Mouse (Mus musculus) yolk sac, embryonic 10.5 days (tissue): ENCODE data around the gene Psmb5.
A peak's percentile ranks its signal among the peaks of the same experiment; 100 is the strongest.

ENCODE experiments used
- DNase-seq: peaks from one replicate; pipeline ENCODE4 v3.0.0-alpha.2; 2017; ENCODE audit warnings: low spot score

Psmb5 gene

GRCm38 (mm10) chr14:54617897-54618365 is at the start of gene Psmb5:
TSS of gene Psmb5 (minus strand) at chr14:54618022.
- DNase-seq = peak; percentile 92

GRCm38 (mm10) chr14:54664477-54665222 is 46.8 kb upstream of the Psmb5 start:
- DNase-seq = no peak

GRCm38 (mm10) chr14:54660009-54660408 is 42.2 kb upstream of the Psmb5 start:
- DNase-seq = no peak

DNA sequence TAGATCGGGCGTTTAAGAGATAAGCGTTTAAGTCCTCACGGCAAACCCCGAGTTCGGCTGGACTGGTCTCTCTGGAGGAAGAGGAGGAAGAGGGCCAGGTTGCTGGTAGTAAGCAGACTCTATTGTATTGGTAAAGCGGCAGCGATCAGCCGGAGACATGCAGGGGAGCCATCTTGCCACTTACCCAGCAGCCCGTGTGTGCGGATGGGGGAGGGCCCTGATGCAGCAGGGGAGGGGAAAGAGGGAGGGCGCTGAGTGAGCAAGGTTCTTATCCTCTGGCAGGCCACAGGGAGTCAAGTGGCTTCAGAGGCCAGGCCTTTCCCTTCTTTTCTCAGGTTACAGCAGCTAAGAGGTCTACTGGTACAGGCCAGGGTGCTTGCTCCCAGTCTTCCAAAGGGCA is 35.7 kb upstream of the Psmb5 start:
- peak; percentile 94 for DNase-seq

GRCm38 (mm10) chr14:54652787-54653186 is 35.0 kb upstream of the Psmb5 start:
- DNase-seq = peak; percentile 20

GRCm38 (mm10) chr14:54651556-54651955 is 33.7 kb upstream of the Psmb5 start:
- DNase-seq = no peak

DNA sequence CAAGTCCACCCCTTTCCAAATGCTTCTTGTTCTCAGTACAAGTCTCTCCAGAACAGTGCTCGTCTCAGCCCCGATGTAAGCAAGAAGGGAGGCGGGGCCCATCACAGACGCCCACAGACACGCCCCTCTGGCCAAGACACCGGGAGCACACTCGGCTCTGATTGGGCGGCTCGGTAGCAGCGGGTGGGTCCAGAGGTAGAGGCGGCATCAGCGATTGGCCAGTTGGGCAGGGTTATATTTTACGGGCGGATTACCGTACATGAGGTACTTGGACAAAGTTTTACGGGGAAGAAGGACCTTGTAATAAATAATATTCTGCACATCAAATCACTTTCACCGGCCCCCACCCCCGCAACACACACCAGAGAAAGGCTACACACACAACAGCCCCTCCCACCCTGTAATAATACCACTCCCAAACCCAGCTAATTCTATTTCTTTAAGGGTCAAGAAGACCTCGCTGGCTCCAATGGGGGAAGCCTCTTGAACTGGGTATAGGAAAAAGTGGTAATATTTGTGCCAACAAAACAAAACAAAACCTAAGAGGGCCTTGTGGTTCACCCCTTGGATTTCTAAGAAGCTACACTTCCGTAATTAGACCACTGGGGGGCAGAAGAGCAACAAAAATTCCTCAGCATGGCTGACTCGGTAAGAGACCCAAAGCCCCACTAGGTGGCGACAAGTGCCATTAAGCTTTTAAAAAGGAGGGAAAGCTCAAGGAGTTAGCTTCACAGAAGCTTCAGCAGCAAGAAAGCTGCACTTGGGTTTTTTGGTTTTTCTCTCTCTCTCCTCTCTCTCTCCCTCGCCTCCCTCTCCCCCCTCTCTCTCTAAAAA is 33.0 kb upstream of the Psmb5 start:
- DNase-seq = peak; percentile 77

DNA sequence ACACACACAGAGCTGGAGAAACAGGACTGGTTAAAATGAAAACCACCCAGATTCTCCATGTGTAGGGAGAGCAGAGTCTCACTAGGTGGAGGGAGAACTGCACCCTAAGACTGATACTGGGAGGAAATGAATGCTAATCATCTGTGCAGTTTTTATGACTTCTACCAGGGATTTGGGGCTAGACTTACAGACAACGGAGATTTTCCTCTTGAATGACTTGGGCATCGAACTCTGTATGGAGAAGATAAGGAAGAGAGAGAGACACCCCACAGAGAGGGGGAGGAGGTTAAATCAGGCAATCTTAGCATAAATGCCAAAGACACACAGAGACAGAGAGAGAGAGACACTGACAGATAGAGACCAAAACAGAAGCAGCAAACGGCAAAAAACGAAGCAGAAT is 30.1 kb upstream of the Psmb5 start:
- no peak for DNase-seq

- no peak for DNase-seq
Observed at GRCm38 (mm10) chr14:54646898-54647636, 29.2 kb upstream of the Psmb5 start.

DNA sequence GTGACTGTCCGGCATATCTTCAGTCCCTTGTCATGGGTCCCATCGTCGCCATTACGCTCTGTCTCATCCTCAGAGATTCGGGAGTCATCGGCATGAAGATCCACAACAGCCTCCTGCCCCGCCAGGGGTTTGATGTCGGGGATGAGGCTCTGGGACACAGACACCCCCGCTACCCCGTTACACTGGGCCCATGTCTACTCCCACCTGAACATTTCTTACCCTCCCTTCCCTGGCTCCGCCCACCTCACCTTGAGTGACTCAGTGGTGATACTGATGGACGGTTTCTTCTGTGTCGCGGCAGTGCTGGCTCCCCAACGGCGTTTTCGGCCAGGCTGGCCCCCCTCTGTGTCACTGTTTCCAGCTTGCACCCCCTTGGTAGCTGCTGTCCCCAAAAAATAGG is 28.6 kb upstream of the Psmb5 start:
- no peak for DNase-seq

GRCm38 (mm10) chr14:54644294-54644693 is 26.5 kb upstream of the Psmb5 start:
- no peak for DNase-seq

DNA sequence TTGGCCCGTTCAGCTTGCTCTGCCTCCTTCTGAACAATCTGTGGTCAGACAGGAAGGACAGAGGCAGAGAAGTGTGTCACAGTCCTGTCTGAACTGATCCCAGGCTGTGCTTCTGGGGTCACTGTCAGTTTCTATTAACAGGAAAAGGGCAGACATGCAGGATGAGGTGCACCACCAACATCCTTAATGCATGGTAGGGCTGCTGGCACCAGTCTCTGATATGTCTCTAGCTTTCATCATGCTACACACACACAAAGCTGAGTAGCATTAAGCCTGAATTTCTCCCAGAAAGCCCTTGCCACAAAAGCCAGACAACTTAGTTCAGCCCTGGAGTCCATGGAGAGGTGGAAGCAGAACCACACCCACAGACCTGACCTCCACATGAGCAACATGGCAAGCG is 25.2 kb upstream of the Psmb5 start:
- no peak for DNase-seq

DNA sequence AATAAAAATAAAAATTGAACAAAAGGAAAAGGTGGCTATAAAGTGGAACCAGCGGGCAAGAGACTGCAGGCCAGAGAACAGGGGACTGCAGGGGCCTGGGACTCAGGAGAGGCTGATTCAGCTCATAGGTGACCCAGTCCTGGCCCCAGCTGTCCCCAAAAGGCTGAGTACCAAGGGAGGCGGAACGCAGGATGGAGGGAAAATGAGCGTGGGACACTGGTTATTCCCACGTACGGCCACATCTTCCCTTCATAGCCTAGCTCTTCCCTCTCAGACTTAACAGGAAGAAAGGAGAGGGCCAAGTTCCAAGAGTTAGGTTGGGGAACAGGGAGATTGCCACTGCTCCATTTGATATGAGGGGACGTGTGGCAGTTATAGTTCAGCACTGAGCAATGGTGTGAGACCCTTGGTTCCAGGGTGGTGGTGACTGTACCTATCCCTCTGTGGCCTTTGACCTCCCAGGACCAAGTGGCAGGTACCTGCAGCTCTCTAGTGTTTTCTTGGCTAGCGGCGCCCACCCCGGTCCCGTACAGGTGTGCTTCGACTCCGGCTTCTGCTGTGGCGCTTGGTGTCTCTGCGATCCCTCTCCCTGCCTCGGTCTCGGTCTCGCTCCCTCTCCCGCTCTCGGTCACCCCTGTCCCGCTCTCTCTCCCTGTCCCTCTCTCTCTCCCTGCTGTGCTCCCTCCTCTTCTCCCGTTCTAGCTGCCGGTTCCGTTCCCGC is 24.6 kb upstream of the Psmb5 start:
- no peak for DNase-seq

GRCm38 (mm10) chr14:54641305-54641969 is 23.6 kb upstream of the Psmb5 start, which contains the start of gene Cdh24:
TSS of gene Cdh24 (minus strand) at chr14:54641364.
- DNase-seq = peak; percentile 93

DNA sequence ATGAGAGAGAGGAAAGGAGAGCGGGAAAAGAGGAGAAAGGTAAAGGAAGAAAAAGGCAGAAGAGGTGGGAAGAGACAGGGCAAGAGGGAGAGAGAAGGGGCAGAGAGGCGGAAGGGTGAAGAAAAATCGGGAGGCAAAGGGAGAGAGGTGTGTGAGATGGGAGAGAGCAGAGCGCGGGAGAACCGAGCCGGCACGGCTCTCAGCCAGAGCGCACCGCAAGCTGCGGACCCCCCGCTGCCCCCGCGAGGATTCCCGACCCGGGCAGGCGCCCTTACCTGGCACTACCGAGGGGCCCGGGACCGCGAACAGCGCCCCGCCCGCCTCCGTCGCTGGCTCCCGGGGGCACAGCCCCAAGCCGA is 23.1 kb upstream of the Psmb5 start, which contains the start of gene Gm17606:
TSS of gene Gm17606 (plus strand) at position 7 of the 359 bp plus-strand sequence.
- DNase-seq = no peak

DNA sequence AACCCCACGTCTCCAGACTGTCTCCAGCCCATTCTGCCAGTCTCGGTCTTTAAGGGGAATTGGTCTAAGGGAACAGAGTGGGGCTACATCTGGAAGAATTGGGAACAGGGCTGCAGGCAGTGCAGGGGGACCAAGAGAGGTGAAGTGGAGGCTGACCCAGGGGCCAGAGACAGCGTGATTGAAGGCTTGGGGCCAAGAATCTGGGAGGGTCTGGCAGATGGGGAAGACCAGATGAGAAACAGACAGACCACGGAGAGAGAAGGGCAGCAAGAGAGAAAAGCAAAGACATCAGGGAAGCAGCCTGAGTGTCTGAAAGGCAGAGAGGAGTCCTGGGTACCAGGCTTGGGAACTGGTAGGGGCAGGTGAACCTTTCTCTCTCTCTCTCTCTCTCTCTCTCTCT is 22.3 kb upstream of the Psmb5 start:
- DNase-seq = no peak

GRCm38 (mm10) chr14:54638210-54638609 is 20.4 kb upstream of the Psmb5 start:
- DNase-seq = no peak

GRCm38 (mm10) chr14:54636954-54637353 is 19.1 kb upstream of the Psmb5 start:
- DNase-seq = no peak

- DNase-seq = no peak
Observed at GRCm38 (mm10) chr14:54634182-54634581, 16.4 kb upstream of the Psmb5 start.

DNA sequence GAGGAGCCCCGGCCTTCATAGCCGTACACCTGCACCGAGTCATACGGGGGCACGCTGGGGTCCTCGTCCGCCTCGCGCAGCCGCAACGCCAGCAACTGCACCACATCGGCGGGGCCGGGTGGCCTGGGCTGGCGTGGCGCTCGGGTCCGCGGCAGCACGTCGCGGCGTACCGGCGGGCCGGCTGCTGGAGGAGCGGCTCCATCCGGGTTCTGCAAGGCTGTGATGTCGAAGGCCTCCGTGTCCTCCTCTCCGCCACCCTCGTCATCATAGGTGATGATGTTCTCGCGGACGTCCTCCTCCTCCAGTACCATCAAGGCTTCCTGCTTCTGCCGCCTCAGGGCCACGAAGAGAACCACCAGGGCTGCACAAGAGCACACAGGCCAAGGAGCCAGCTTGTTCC is 14.4 kb upstream of the Psmb5 start:
- DNase-seq = no peak

DNA sequence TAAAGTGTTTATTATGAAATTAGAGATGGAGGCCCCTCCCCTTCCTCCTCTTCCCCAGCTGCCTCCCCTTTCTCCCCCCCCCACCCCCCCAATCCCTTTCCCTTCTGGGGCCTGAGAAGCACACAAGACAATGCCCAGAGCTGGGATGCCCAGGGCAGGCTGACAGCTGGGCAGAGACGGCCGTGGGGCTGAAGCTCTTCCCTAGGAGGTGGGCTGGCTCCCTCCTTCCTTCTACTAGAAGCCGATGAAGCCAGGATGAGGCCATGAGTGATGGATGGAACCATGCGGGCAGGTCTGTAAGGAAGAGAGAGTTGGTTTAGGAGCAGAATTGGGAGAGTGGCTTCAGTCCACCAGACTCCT is 13.4 kb upstream of the Psmb5 start:
- DNase-seq = no peak
